Mouse (Mus musculus) brain, embryonic 14.5 days (tissue): ENCODE data around the gene Scgb2a2. TPM values are rescaled to one million over a fixed set of nuclear protein-coding genes. Genes with fewer than 3 reads are reported as not detected.
"Not testable (repeated sequence)": the region's sequence is repeated elsewhere in the genome, so short reads cannot be mapped to it uniquely, and the experiment has no call there.

ENCODE experiments used
- DNase-seq: peaks from one replicate; pipeline ENCODE4 v3.0.0-alpha.2; 2011; ENCODE audit warnings: low read depth
- CTCF ChIP-seq: fragments of 200-500 bp; IDR thresholded peaks from 2 replicates; pipeline ENCODE4 v1.5.1; 2012; ENCODE audit warnings: inconsistent platforms, mild to moderate bottlenecking, moderate library complexity, borderline replicate concordance; ENCODE audit not compliant: insufficient read depth, insufficient read length; ENCODE audit errors: extremely low read depth
- POLR2A ChIP-seq: fragments of 200-500 bp; IDR thresholded peaks from 2 replicates; pipeline ENCODE4 v1.6.1; 2012; ENCODE audit warnings: mild to moderate bottlenecking, inconsistent platforms, borderline replicate concordance; ENCODE audit not compliant: poor library complexity, insufficient read depth, insufficient read length, severe bottlenecking; ENCODE audit errors: extremely low read depth
- polyA plus RNA-seq: library from polyadenylated mRNA; depleted of rRNA; stranded (reverse); fragments of >200 nt; gene quantifications from 2 replicates; pipeline ENCODE4 v1.2.3, GENCODE M21; 2012; rRNA removed

Scgb2a2 gene
- polyA plus RNA-seq = not detected in 2 replicates

GRCm38 (mm10) chr19:9847262-9847661 lies at the start of gene Scgb2a2:
Gene Scgb2a2 (plus strand): TSS chr19:9847562.
- no peak for DNase-seq
- TF ChIP-seq CTCF = no peak

- TF ChIP-seq CTCF = peak; percentile 19; the same call in 1 of the 2 replicates
- DNase-seq = not testable (repeated sequence)
Observed at GRCm38 (mm10) chr19:9836581-9837340, 10.6 kb upstream of the Scgb2a2 start.

- DNase-seq = no peak
- TF ChIP-seq CTCF (no peak), POLR2A (no peak)
Observed at GRCm38 (mm10) chr19:9837341-9837715, 10.0 kb upstream of the Scgb2a2 start.

GRCm38 (mm10) chr19:9849368-9850075 lies 2.2 kb downstream of the Scgb2a2 start:
- not testable (repeated sequence) for DNase-seq

- DNase-seq = not testable (repeated sequence)
Observed at GRCm38 (mm10) chr19:9860821-9861220, 13.5 kb downstream of the Scgb2a2 start.

- DNase-seq = no peak
- TF ChIP-seq CTCF (no peak), POLR2A (no peak)
Observed at GRCm38 (mm10) chr19:9864856-9865255, 17.5 kb downstream of the Scgb2a2 start.

GRCm38 (mm10) chr19:9865466-9865865 lies 18.1 kb downstream of the Scgb2a2 start:
- TF ChIP-seq POLR2A (no peak), CTCF (no peak)
- DNase-seq = no peak

- DNase-seq = no peak
- no peak for TF ChIP-seq POLR2A
- no peak for TF ChIP-seq CTCF
Observed at GRCm38 (mm10) chr19:9878186-9878835, 30.9 kb downstream of the Scgb2a2 start.

GRCm38 (mm10) chr19:9886348-9886747 lies 39.0 kb downstream of the Scgb2a2 start:
- no peak for TF ChIP-seq CTCF
- TF ChIP-seq POLR2A = no peak
- DNase-seq = no peak

- TF ChIP-seq CTCF (no peak), POLR2A (no peak)
- DNase-seq = no peak
Observed at GRCm38 (mm10) chr19:9886771-9887170, 39.4 kb downstream of the Scgb2a2 start.

- no peak for DNase-seq
- TF ChIP-seq CTCF (no peak), POLR2A (no peak)
Observed at GRCm38 (mm10) chr19:9896067-9896466, 48.7 kb downstream of the Scgb2a2 start.

- DNase-seq = peak; percentile 30
- no peak for TF ChIP-seq POLR2A
- no peak for TF ChIP-seq CTCF
Observed at GRCm38 (mm10) chr19:9898339-9899066, 51.1 kb downstream of the Scgb2a2 start.
